Mouse (Mus musculus) embryonic facial prominence, embryonic 13.5 days (tissue): ENCODE data around the gene Elovl5. TPM values are rescaled to one million over a fixed set of nuclear protein-coding genes. Genes with fewer than 3 reads are reported as not detected.

Experiments used
- ATAC-seq: fragments of 200-750 bp; cut with Nextera tagmentation; 2 replicates; pipeline ENCODE4 v1.8.0; 2017; ENCODE audit warnings: low read depth; ENCODE audit not compliant: insufficient number of reproducible peaks, insufficient read depth, low FRiP score, low TSS enrichment
- H3K27ac ChIP-seq: fragments of 300-500 bp; sonication (generic); 2 replicates; pipeline ENCODE4 v1.5.1; 2015; ENCODE audit warnings: moderate library complexity, mild to moderate bottlenecking, inconsistent platforms
- H3K27me3 ChIP-seq: fragments of 300-500 bp; sonication (generic); 2 replicates; pipeline ENCODE4 v1.6.1; 2015; ENCODE audit warnings: mild to moderate bottlenecking, inconsistent platforms
- H3K36me3 ChIP-seq: fragments of 300-500 bp; sonication (generic); 2 replicates; pipeline ENCODE4 v1.6.1; 2015; ENCODE audit warnings: mild to moderate bottlenecking, inconsistent platforms
- H3K4me1 ChIP-seq: fragments of 300-500 bp; sonication (generic); 2 replicates; pipeline ENCODE4 v1.6.1; 2015; ENCODE audit warnings: inconsistent platforms
- H3K4me2 ChIP-seq: fragments of 300-500 bp; sonication (generic); 2 replicates; pipeline ENCODE4 v1.6.1; 2015; ENCODE audit warnings: moderate library complexity, mild to moderate bottlenecking, inconsistent platforms
- H3K4me3 ChIP-seq: fragments of 300-500 bp; sonication (generic); 2 replicates; pipeline ENCODE4 v1.5.1; 2015; ENCODE audit warnings: mild to moderate bottlenecking, inconsistent platforms
- H3K9ac ChIP-seq: fragments of 300-500 bp; sonication (generic); 2 replicates; pipeline ENCODE4 v1.6.1; 2015; ENCODE audit warnings: mild to moderate bottlenecking, inconsistent platforms
- H3K9me3 ChIP-seq: fragments of 300-500 bp; sonication (generic); 2 replicates; pipeline ENCODE4 v1.6.1; 2016; ENCODE audit warnings: inconsistent platforms
- WGBS: fragments of 180-500 bp; shearing (Covaris S2); methylation state at CpG from one replicate; pipeline ENCODE4 v1.1.7; 2015; ENCODE audit warnings: mixed read lengths; 5-methylcytosine and 5-hydroxymethylcytosine counted together
- polyA plus RNA-seq: library from polyadenylated mRNA; unstranded; fragments of >200 nt; fragmentation: Nextera tagmentation; extraction: Ambion mirVana; gene quantifications from 2 replicates; pipeline ENCODE4 v1.2.1, GENCODE M21; 2015

Gene Elovl5
- 65.4 and 78.8 TPM in 2 replicates for polyA plus RNA-seq

DNA sequence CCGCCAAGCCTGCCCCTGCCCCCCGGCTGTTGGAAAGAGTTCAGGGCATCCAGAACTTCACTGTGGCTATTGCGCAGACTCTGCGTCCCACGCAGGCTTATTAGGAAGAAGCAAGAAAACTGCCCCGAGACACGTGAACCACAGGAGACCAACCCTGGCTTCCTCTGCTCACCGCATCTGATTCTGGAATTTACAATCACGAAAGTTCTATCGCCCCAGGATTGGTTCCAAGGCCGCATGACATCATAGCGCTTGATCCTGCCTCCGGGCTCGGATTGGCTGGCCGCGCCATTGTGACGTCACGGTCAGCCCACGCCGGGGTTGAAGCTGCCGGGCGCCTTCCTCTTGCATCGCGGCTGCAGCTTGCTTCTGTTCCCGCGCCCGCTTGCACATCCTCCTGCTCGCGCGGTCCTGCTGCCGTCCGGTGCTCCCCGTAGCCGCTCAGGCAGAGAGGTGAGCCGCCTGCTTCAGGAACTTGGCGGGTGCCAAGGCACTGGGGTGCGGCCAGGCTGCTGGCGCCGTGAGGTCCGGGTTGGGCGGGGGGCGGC is at the start of gene Elovl5:
Gene Elovl5, plus strand, starts transcription at position 291 of the 548 bp plus-strand sequence.
- peak; percentile 92 for ATAC-seq
- Histone ChIP-seq H3K4me2 (peak within 1 kb of the TSS; percentile 85), H3K27ac (peak within 1 kb of the TSS; percentile 85), H3K9me3 (no peaks in the 10 kb centered on the region), H3K4me1 (peaks cover 38% of the 10 kb centered on the region), H3K4me3 (peak within 1 kb of the TSS; percentile 92), H3K9ac (peak within 1 kb of the TSS; percentile 87), H3K27me3 (no peaks in the 10 kb centered on the region), H3K36me3 (no peaks in the 10 kb centered on the region)
- under 1% methylated on average over 42 of the region's 42 CpGs for WGBS

DNA sequence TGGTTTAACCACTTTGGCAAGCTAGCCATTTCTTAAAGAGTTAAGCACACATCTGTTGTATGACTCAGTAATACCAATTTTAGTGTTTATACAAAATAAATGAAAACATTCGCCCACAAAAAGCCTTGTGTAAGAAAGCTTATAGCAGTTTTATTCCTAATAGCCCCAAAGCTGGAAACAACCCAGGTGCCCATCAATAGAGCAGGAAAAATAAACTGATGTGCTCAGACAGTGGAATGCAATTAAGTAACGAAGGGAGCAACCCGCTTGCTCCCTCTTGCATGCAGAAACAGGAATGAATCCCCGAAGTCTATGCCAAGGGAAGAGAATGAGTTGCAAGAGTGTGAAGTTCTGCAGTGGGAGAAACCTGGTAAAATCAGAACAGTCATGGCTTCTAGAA is 25.7 kb upstream of the Elovl5 start:
- H3K4me3 ChIP-seq: no peak overlapping the region
- ATAC-seq: no peak
- H3K4me2 ChIP-seq: no peak overlapping the region
- H3K27ac ChIP-seq: no peak overlapping the region
- H3K27me3 ChIP-seq: no peaks in the 10 kb centered on the region
- H3K9me3 ChIP-seq: no peaks in the 10 kb centered on the region
- no peak overlapping the region for H3K9ac ChIP-seq
- H3K36me3 ChIP-seq: no peaks in the 10 kb centered on the region
- WGBS: 42% methylated on average over 4 of the region's 4 CpGs
- no peaks in the 10 kb centered on the region for H3K4me1 ChIP-seq

DNA sequence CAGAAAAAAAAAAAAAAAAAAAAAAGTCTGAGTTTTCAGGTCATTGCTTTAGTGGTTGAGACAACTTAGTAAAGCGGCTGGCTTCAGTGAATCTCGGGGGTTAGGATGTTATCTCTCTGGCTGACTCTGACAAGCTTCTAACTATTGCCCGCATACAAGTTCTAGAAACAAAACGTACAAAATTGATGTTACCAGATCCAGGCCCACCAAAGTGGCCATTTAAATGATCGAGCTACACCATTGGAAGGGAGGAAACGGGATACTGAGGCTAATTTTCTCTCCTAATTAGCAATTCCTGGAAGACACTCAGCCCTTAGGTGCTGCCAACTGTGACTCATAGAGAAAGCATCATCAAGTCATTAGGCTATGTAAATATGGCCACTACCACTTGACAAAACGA is 18.6 kb upstream of the Elovl5 start:
- H3K27me3 ChIP-seq: no peaks in the 10 kb centered on the region
- no peaks in the 10 kb centered on the region for H3K4me1 ChIP-seq
- no peak for ATAC-seq
- no peaks in the 10 kb centered on the region for H3K36me3 ChIP-seq
- WGBS: 65% methylated on average over 7 of the region's 7 CpGs
- H3K9ac ChIP-seq: no peak overlapping the region
- no peak overlapping the region for H3K4me3 ChIP-seq
- no peak overlapping the region for H3K27ac ChIP-seq
- H3K9me3 ChIP-seq: no peaks in the 10 kb centered on the region
- H3K4me2 ChIP-seq: no peak overlapping the region

DNA sequence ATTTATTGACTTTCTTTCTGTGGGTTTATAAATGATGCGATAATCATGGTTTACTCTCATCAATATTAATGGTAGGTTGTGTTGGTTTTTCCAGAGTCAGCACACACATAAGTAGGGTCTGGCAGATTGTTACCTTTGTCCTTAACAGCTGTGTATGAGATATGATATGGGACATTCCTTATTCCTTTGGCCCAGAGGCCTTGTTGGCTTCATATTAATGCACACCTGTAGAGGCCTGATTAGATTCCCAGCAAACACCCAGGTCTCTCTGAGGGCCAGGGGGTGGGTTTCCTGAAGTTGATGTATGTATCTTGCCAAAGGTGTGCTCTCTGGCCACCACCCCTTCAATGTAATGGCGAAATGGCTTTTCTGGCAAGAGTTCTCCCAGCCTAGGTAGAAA is 13.0 kb upstream of the Elovl5 start:
- Histone ChIP-seq H3K4me3 (no peak overlapping the region), H3K27me3 (no peaks in the 10 kb centered on the region), H3K27ac (no peak overlapping the region), H3K9ac (no peak overlapping the region), H3K4me1 (no peaks in the 10 kb centered on the region; the same call in 1 of the 2 replicates), H3K36me3 (no peaks in the 10 kb centered on the region), H3K9me3 (no peaks in the 10 kb centered on the region), H3K4me2 (no peak overlapping the region)
- whole genome bisulfite sequencing: 94% methylated on average over 2 of the region's 2 CpGs
- no peak for ATAC-seq

DNA sequence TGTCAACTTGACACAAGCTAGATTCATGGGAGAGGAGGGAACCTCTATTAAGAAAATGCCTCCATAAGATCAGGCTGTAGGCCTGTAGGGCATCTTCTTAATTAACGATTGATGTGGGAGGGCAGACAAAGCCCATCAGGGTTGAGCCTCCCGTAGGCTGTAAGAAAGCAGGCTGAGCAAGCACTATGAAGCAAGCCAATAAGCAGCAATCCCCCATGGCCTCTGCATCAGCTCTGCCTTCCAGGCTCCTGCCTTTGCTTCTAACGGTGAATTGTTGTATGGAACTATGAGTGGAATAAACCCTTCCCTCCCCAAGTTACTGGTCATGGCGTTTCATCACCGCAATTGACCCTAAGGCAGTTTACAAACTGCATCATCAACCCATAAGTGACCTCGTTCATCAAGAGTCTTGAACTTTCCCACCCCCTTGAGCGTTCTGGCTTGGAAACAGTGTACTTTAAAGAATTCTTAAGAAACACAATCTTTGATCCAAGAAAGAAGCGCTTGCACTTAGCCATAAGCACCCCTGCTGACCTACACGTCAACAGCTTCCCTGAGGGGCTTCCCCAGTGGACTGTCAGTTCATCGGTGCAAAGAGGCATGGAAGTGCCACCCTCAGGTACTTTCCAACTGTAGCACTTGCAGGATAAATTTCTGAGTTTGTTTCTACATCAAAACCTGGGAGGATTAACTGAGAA is 7.4 kb upstream of the Elovl5 start:
- ATAC-seq: no peak
- Histone ChIP-seq H3K9ac (peak overlapping the region; percentile 80), H3K4me1 (peaks cover 16% of the 10 kb centered on the region), H3K4me3 (peak overlapping the region; percentile 67), H3K27me3 (no peaks in the 10 kb centered on the region), H3K4me2 (peak overlapping the region; percentile 65), H3K27ac (peak overlapping the region; percentile 97), H3K36me3 (no peaks in the 10 kb centered on the region), H3K9me3 (no peaks in the 10 kb centered on the region)
- WGBS: 11% methylated on average over 10 of the region's 10 CpGs

DNA sequence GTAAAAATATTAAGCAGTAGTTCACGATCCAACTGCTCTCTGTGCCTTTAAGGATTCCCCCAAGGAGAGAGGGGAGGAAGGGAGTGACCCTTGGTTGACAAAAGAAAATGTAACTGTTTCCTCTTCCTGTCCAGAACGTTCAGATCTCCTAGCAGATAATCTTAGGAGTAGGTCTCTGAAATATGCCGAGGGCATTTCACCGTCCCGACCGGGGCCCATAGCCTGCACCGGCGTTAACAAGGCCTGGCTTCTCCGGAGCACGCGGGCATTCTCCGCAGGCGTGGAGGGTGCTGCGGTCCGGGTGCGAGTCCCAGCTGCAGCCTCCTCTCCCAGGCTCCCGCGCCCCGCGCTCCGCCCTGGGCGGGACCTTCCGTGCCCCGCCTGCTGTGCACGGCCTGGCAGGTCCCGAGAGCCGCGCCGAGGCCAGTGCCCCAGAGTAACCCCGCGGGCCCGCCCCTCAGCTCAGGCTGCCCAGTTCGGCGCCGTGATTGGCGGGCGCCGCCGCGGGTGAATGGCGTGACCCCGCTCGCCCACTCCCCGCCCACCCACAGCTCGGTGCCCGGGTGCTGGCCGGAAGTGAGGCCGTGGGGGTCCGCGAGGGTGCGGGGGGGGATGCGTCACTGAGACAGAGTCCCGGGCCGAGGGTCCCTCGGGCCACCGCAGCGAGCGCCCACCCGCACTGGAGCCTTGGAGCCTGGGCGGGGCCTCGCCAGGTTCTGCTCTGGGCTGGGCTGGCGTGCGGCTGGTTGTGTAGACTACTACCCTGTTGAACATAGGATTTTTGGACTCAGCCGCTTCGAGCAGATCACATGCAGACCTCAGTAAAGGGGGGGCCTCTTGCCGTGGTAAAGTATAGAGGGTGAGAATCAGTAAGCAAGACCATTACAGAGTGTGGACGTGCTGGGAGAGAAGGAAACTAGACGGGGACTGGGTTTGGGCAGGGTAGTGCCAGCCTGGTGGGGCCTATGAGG is 6.6 kb upstream of the Elovl5 start:
- under 1% methylated on average over 66 of the region's 68 CpGs for WGBS

DNA sequence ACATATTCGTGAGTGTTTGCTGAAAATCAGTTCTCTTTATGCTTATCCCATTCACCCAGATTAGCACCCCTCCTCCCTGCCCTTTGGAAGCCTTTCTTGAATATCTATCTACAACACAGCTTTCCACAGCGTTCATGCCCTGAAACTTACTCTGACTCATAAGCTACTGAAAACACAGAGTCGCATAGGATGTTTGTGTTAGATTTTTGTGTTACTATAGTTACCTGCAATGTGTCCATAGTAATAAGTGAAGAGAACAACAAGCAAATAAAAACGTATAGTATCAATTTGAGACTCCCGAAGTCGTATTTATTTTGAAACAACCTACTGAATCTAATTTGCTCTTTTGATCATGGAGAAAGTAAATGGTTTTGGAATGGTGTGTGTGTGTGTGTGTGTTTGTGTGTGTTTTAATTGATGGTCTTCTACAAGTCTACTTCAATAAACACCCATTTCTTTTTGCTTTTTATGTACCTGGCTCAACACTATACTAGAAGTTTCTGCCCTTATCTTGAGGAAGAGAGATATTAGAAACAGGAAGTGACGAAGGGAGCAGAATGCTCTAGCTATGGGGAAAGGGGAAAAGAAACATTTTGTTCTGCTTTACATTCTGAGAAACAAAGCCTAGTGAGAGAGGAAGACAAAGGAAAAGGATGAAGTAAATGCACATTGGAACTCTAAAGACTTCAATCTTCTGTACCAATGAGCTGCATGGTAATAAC is 5.5 kb upstream of the Elovl5 start:
- H3K36me3 ChIP-seq: no peaks in the 10 kb centered on the region
- no peaks in the 10 kb centered on the region for H3K9me3 ChIP-seq
- H3K9ac ChIP-seq: peak overlapping the region; percentile 80
- peaks cover 16% of the 10 kb centered on the region for H3K4me1 ChIP-seq
- ATAC-seq: no peak
- peak overlapping the region; percentile 67 for H3K4me3 ChIP-seq
- peak overlapping the region; percentile 65 for H3K4me2 ChIP-seq
- H3K27ac ChIP-seq: peak overlapping the region; percentile 97
- H3K27me3 ChIP-seq: no peaks in the 10 kb centered on the region
- WGBS: 45% methylated on average over 7 of the region's 7 CpGs

More for the DNA sequence above, 6.6 kb upstream of the Elovl5 start:
- Histone ChIP-seq H3K4me1 (peaks cover 16% of the 10 kb centered on the region), H3K9ac (peak overlapping the region; percentile 80), H3K27ac (peak overlapping the region; percentile 97), H3K9me3 (no peaks in the 10 kb centered on the region), H3K27me3 (no peaks in the 10 kb centered on the region), H3K4me2 (peak overlapping the region; percentile 65), H3K36me3 (no peaks in the 10 kb centered on the region), H3K4me3 (peak overlapping the region; percentile 67)
- peak; percentile 98 for ATAC-seq

DNA sequence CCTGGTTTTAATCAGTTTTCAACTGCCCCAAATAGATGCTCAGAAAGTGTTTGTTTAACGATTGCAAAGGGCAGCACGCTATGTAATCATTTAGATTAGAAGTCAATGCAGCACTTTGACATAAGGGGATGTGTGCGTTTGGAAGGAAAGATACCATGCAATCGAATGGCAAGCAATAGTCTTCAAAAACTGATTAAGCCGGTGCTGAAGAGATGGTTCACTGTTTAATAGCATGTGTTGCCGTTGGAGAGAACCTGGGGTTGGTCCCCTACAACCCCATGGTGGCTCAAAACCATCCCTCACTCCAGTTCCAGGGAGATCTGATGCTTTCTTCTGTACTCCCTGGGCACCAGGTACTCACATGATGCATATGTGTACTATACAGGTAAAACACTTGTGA is 4.9 kb upstream of the Elovl5 start:
- 83% methylated on average over 6 of the region's 6 CpGs for WGBS
- no peak overlapping the region for H3K9ac ChIP-seq
- no peak overlapping the region for H3K4me3 ChIP-seq
- no peak overlapping the region for H3K27ac ChIP-seq
- no peaks in the 10 kb centered on the region for H3K9me3 ChIP-seq
- no peaks in the 10 kb centered on the region for H3K27me3 ChIP-seq
- peaks cover 16% of the 10 kb centered on the region for H3K4me1 ChIP-seq
- peak overlapping the region; percentile 65 for H3K4me2 ChIP-seq
- ATAC-seq: no peak
- H3K36me3 ChIP-seq: no peaks in the 10 kb centered on the region

DNA sequence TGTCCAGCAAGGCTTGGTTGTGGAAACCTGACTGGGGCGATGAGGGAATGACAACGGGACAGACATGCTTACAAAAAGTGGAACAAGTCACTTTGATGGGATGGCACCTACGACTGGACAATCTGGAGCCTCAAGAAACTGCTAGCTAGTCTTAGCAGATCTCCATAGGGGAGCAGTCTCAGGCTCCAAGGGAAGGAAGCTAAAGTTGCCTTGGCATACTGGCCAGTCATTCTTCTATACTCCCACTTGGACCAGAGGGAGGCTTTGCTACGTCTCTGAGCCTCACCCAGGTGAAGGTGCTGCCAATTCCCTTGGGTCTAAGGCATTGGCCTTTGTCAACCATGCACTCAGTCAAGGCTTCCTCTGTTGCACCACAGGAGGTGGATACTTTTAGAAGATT is 2.5 kb upstream of the Elovl5 start:
- Histone ChIP-seq H3K4me2 (no peak overlapping the region), H3K36me3 (no peaks in the 10 kb centered on the region), H3K27me3 (no peaks in the 10 kb centered on the region), H3K27ac (no peak overlapping the region), H3K9ac (no peak overlapping the region), H3K4me3 (no peak overlapping the region), H3K4me1 (peaks cover 28% of the 10 kb centered on the region), H3K9me3 (no peaks in the 10 kb centered on the region)
- 79% methylated on average over 4 of the region's 4 CpGs for WGBS
- no peak for ATAC-seq

DNA sequence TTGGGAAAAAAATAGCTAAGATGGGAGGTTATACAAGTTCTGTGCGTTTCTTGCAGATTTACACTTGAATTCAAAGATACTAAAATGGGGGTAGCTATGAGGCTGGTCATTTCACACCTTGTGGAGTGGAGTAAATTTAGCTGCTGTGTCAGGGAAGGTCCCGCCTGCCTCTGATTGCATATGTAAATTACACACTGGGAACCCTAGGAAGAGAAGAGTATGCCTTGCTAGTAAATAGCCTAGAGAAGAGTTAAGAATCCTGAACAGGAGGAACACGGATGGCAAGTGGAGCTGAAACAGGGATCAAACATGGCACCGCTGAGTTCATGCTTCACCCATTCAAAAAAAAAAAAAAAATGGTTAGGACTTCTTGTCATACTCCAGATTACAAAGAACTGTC is 1.4 kb upstream of the Elovl5 start:
- H3K4me1 ChIP-seq: peaks cover 31% of the 10 kb centered on the region
- no peak overlapping the region for H3K4me2 ChIP-seq
- no peak overlapping the region for H3K27ac ChIP-seq
- no peaks in the 10 kb centered on the region for H3K36me3 ChIP-seq
- no peaks in the 10 kb centered on the region for H3K9me3 ChIP-seq
- H3K4me3 ChIP-seq: no peak overlapping the region
- WGBS: 59% methylated on average over 4 of the region's 4 CpGs
- no peaks in the 10 kb centered on the region for H3K27me3 ChIP-seq
- no peak overlapping the region for H3K9ac ChIP-seq
- ATAC-seq: no peak

DNA sequence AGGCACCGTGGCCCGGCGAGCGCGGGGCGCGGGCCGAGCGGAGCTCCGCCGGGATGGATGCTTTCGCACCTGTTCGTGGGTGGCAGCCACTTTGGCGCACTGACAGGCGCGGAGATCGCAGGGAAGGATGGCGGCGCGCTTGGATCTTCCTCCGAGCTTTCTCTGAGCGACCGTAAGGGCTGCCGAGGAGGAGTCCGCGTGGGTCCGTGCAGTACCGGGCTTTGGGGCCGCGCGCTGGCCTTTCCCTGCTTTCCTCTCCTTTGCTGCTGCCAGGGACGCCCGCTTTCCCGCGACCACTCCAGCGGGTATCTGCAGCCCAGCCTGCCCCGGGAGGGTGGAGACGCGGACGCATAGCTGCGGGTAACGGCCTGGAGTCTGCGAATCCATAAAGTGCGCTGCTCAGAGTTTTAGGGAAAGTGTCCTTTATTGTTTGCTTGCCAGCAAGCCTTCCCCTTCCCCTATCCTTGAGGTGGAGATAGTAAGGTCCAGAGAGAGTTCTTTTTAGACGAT is 513 bp downstream of the Elovl5 start:
- under 1% methylated on average over 45 of the region's 45 CpGs for WGBS

More for the DNA sequence above, 513 bp downstream of the Elovl5 start:
- Histone ChIP-seq H3K27me3 (no peaks in the 10 kb centered on the region), H3K4me1 (peaks cover 41% of the 10 kb centered on the region), H3K9me3 (no peaks in the 10 kb centered on the region), H3K4me3 (peak overlapping the region; percentile 92), H3K36me3 (no peaks in the 10 kb centered on the region), H3K9ac (peak overlapping the region; percentile 87), H3K27ac (peak overlapping the region; percentile 85), H3K4me2 (peak overlapping the region; percentile 85)
- ATAC-seq: peak; percentile 63; the same call in 1 of the 2 replicates
